Mouse (Mus musculus) liver, embryonic 16.5 days (tissue): ENCODE measurements around the gene Fam184a. TPM values are rescaled to one million over a fixed set of nuclear protein-coding genes. Genes with fewer than 3 reads are reported as not detected.
A peak's percentile ranks its signal among the peaks of the same experiment; 100 is the strongest.

Source experiments
- ATAC-seq: fragments of 200-750 bp; cut with Nextera tagmentation; 2 replicates; pipeline ENCODE4 v1.8.0; 2017; ENCODE audit warnings: low read depth, mild to moderate bottlenecking, moderate number of reproducible peaks, moderate library complexity
- H3K27ac ChIP-seq: fragments of 300-500 bp; sonication (generic); 2 replicates; pipeline ENCODE4 v1.5.1; 2014; ENCODE audit warnings: mild to moderate bottlenecking, low read length
- H3K27me3 ChIP-seq: fragments of 300-500 bp; sonication (generic); 2 replicates; pipeline ENCODE4 v1.6.1; 2014; ENCODE audit warnings: low read depth, low read length, mixed read lengths; ENCODE audit not compliant: control insufficient read depth, insufficient read depth
- H3K36me3 ChIP-seq: fragments of 300-500 bp; sonication (generic); 2 replicates; pipeline ENCODE4 v1.6.1; 2014; ENCODE audit warnings: mild to moderate bottlenecking; ENCODE audit not compliant: control insufficient read depth, insufficient read depth
- H3K4me1 ChIP-seq: fragments of 300-500 bp; sonication (generic); 2 replicates; pipeline ENCODE4 v1.6.1; 2014; ENCODE audit warnings: low read depth, low read length, mixed read lengths; ENCODE audit not compliant: control insufficient read depth
- H3K4me2 ChIP-seq: fragments of 300-500 bp; sonication (generic); 2 replicates; pipeline ENCODE4 v1.6.1; 2014; ENCODE audit warnings: low read depth, low read length, mixed read lengths
- H3K4me3 ChIP-seq: fragments of 300-500 bp; sonication (generic); 2 replicates; pipeline ENCODE4 v1.5.1; 2014; ENCODE audit warnings: low read depth, mild to moderate bottlenecking, low read length
- H3K9ac ChIP-seq: fragments of 300-500 bp; sonication (generic); 2 replicates; pipeline ENCODE4 v1.6.1; 2014; ENCODE audit warnings: low read depth, low read length
- H3K9me3 ChIP-seq: fragments of 300-500 bp; sonication (generic); replicated peaks from 2 replicates; pipeline ENCODE4 v1.6.1; 2016; ENCODE audit warnings: low read length; ENCODE audit not compliant: control insufficient read depth
- WGBS: fragments of 180-500 bp; shearing (Covaris S2); extraction: QIAGEN DNeasy Blood & Tissue Kit; methylation state at CpG from one replicate; pipeline ENCODE4 v1.1.7; 2014; ENCODE audit not compliant: insufficient replicate concordance; 5-methylcytosine and 5-hydroxymethylcytosine counted together
- polyA plus RNA-seq: library from polyadenylated mRNA; unstranded; fragments of >200 nt; fragmentation: Nextera tagmentation; extraction: Ambion mirVana; gene quantifications from 2 replicates; pipeline ENCODE4 v1.2.1, GENCODE M21; 2015

The Fam184a gene
- polyA plus RNA-seq, 1 experiment from 2014 or later, result 0.21 TPM

- Histone ChIP-seq H3K9ac (peak overlapping the region; percentile 75), H3K4me1 (peaks cover 7% of the 10 kb centered on the region), H3K4me2 (peak overlapping the region; percentile 64), H3K4me3 (peak overlapping the region; percentile 88), H3K27me3 (no peaks in the 10 kb centered on the region), H3K27ac (peak overlapping the region; percentile 87), H3K36me3 (peaks cover 5% of the 10 kb centered on the region; the same call in 1 of the 2 replicates), H3K9me3 (no peaks in the 10 kb centered on the region)
- WGBS, result under 1% methylated on average over 35 of the region's 35 CpGs
- ATAC-seq, result peak; percentile 92
Measured at GRCm38 (mm10) chr10:53629918-53630250, 121.0 kb downstream of the Fam184a start.

- peak overlapping the region; percentile 88 for H3K4me3 ChIP-seq
- no peaks in the 10 kb centered on the region for H3K9me3 ChIP-seq
- peak overlapping the region; percentile 75 for H3K9ac ChIP-seq
- H3K27ac ChIP-seq, result peak overlapping the region; percentile 87
- peak overlapping the region; percentile 64 for H3K4me2 ChIP-seq
- H3K36me3 ChIP-seq, result peaks cover 5% of the 10 kb centered on the region; the same call in 1 of the 2 replicates
- peak; percentile 79 for ATAC-seq
- no peaks in the 10 kb centered on the region for H3K27me3 ChIP-seq
- under 1% methylated on average over 65 of the region's 67 CpGs for WGBS
- H3K4me1 ChIP-seq, result peaks cover 7% of the 10 kb centered on the region
Measured at GRCm38 (mm10) chr10:53629247-53629917, 121.5 kb downstream of the Fam184a start.

- Histone ChIP-seq H3K36me3 (peaks cover 16% of the 10 kb centered on the region), H3K9me3 (no peaks in the 10 kb centered on the region), H3K4me1 (no peaks in the 10 kb centered on the region), H3K27ac (no peak overlapping the region), H3K4me2 (no peak overlapping the region), H3K4me3 (no peak overlapping the region), H3K27me3 (no peaks in the 10 kb centered on the region), H3K9ac (no peak overlapping the region)
- ATAC-seq, result no peak
- WGBS, result 69% methylated on average over 8 of the region's 8 CpGs
Measured at GRCm38 (mm10) chr10:53615850-53616616, 134.9 kb downstream of the Fam184a start.

GRCm38 (mm10) chr10:53613955-53614354 lies 137.0 kb downstream of the Fam184a start:
- peaks cover 23% of the 10 kb centered on the region for H3K36me3 ChIP-seq
- 37% methylated on average over 1 of the region's 1 CpGs for WGBS
- no peak for ATAC-seq
- H3K4me2 ChIP-seq, result no peak overlapping the region
- no peaks in the 10 kb centered on the region for H3K9me3 ChIP-seq
- no peak overlapping the region for H3K9ac ChIP-seq
- H3K4me1 ChIP-seq, result no peaks in the 10 kb centered on the region
- H3K27me3 ChIP-seq, result no peaks in the 10 kb centered on the region
- no peak overlapping the region for H3K27ac ChIP-seq
- H3K4me3 ChIP-seq, result no peak overlapping the region

- Histone ChIP-seq H3K27me3 (no peaks in the 10 kb centered on the region), H3K9ac (no peak overlapping the region), H3K4me1 (no peaks in the 10 kb centered on the region), H3K9me3 (no peaks in the 10 kb centered on the region), H3K4me2 (no peak overlapping the region), H3K27ac (no peak overlapping the region), H3K36me3 (peaks cover 32% of the 10 kb centered on the region), H3K4me3 (no peak overlapping the region)
- 75% methylated on average over 1 of the region's 1 CpGs for WGBS
- no peak for ATAC-seq
Measured at GRCm38 (mm10) chr10:53612172-53612571, 138.8 kb downstream of the Fam184a start.

- Histone ChIP-seq H3K4me2 (no peak overlapping the region), H3K36me3 (peaks cover 43% of the 10 kb centered on the region), H3K4me3 (no peak overlapping the region), H3K4me1 (no peaks in the 10 kb centered on the region), H3K9me3 (no peaks in the 10 kb centered on the region), H3K27me3 (no peaks in the 10 kb centered on the region), H3K27ac (no peak overlapping the region), H3K9ac (no peak overlapping the region)
- no peak for ATAC-seq
- WGBS, result 63% methylated on average over 2 of the region's 2 CpGs
Measured at GRCm38 (mm10) chr10:53608274-53608673, 142.6 kb downstream of the Fam184a start.

GRCm38 (mm10) chr10:53605328-53605727 lies 145.6 kb downstream of the Fam184a start:
- H3K4me1 ChIP-seq, result no peaks in the 10 kb centered on the region; the same call in 1 of the 2 replicates
- no peak for ATAC-seq
- no peaks in the 10 kb centered on the region for H3K9me3 ChIP-seq
- WGBS, result 72% methylated on average over 2 of the region's 2 CpGs
- no peaks in the 10 kb centered on the region for H3K27me3 ChIP-seq
- no peak overlapping the region for H3K4me2 ChIP-seq
- no peak overlapping the region for H3K27ac ChIP-seq
- no peak overlapping the region for H3K9ac ChIP-seq
- H3K36me3 ChIP-seq, result peaks cover 50% of the 10 kb centered on the region
- no peak overlapping the region for H3K4me3 ChIP-seq

GRCm38 (mm10) chr10:53598821-53599220 lies 152.1 kb downstream of the Fam184a start:
- H3K27me3 ChIP-seq, result no peaks in the 10 kb centered on the region
- H3K9ac ChIP-seq, result peak overlapping the region; percentile 34; the same call in 1 of the 2 replicates
- H3K36me3 ChIP-seq, result peaks cover 20% of the 10 kb centered on the region
- H3K4me2 ChIP-seq, result peak overlapping the region; percentile 66
- peaks cover 17% of the 10 kb centered on the region for H3K4me1 ChIP-seq
- peak overlapping the region; percentile 53 for H3K4me3 ChIP-seq
- 26% methylated on average over 5 of the region's 5 CpGs for WGBS
- ATAC-seq, result no peak
- no peaks in the 10 kb centered on the region for H3K9me3 ChIP-seq
- H3K27ac ChIP-seq, result 0 out of 2 replicates have a peak overlapping the region, but pooled peaks have one; percentile 45
